Mouse (Mus musculus) kidney, adult 2 months (tissue): ENCODE data around the gene Erbb2.

Experiments
- CTCF ChIP-seq: fragments of 200-500 bp; conservative IDR thresholded peaks from 2 replicates; pipeline ENCODE4 v1.5.1; 2011; ENCODE audit warnings: low read depth, mild to moderate bottlenecking, control low read depth, low read length, moderate library complexity, mixed read lengths; ENCODE audit not compliant: insufficient read depth, insufficient read length
- POLR2A ChIP-seq: fragments of 200-500 bp; IDR thresholded peaks from one replicate; pipeline ENCODE4 v1.6.1; 2011; ENCODE audit warnings: low read depth, low read length, control low read depth

DNA sequence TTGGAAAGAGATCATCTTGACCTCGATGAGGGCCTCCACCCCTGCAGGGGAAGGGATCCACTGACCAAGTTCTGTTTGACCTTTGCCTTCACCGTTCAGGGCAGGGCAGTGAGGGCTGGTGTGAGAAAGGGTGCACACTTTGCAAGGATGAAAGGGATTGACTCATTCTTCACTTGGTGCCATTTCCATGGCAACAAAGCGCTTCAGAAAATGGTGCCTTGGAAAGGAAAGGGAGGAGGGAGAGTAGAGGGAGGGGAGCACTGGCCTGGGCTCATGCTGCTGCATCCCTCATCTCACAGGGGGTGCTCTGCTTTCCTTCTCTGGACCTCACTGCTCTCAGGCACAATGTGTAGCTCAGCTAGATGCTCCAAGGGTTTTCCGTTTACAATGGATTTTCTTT lies 60.4 kb downstream of the Erbb2 start:
- TF ChIP-seq CTCF (no peak), POLR2A (no peak)
